Mouse (Mus musculus) hematopoietic stem cell, adult 5-6 weeks (primary cell): ENCODE measurements around the gene Vax1. TPM values are rescaled to one million over a fixed set of nuclear protein-coding genes. Genes with fewer than 3 reads are reported as not detected.

Experiments used
- ATAC-seq, 2 experiments: fragments of 125-278 bp in 1 of 2; replicated peaks in 1 of 2; 2 replicates each; pipeline ENCODE4 v1.8.0; 2016 to 2017; ENCODE audit warnings: inconsistent platforms in 2 of 2, mild to moderate bottlenecking in 2 of 2, moderate number of reproducible peaks in 2 of 2, low read depth in 1 of 2, moderate TSS enrichment in 1 of 2; ENCODE audit not compliant: low FRiP score in 2 of 2, poor library complexity in 2 of 2, severe bottlenecking in 2 of 2, insufficient read depth in 1 of 2, low TSS enrichment in 1 of 2
- total RNA-seq: library from RNA; stranded (forward); fragments of 172-1452, 232-1000 nt; gene quantifications from 2 replicates; pipeline ENCODE4 v1.2.3, GENCODE M21; 2017

Vax1 gene
- not detected in 2 replicates for total RNA-seq

DNA sequence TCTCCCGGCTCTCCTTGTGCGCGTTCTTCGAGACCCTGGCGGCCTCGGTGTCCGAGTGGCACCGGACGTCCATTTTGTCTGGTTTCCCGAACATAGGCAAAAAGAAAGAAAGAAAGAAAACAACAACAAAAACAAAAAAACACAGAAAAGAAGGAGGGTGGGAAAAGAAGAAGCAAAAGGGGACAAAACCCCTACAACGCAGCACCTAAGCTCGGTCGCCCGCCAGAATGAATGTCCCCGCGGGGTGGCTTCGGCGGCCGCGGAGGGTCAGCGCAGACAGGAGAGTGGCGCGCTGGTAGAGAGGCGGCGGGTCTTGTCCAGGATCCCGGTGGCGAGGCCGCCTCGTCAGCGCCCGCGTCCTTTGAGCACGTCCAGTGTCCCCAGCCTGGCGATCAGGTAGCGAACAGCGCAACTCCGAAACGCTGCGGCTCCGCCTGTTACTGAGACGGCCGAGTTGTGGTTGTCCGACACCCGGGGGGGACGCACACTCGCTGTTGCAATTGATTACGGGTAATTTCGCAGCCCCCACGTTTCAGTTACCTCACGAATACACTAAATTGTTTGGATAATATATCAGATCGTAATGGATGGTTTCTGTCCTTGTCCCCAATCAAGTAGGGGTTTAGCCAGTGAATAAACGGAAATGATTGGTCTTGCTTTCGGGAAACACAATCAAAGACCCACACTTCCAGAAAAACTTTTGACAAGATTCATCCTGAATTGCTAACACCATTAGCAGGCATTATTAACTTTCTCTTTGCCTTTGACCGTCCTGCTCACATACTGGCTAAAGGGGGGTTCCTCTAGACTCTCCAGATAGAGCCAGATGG, at the start of gene Vax1:
Gene Vax1 (minus strand): TSS at position 121 of the 830 bp plus-strand sequence.
- no peak for ATAC-seq

DNA sequence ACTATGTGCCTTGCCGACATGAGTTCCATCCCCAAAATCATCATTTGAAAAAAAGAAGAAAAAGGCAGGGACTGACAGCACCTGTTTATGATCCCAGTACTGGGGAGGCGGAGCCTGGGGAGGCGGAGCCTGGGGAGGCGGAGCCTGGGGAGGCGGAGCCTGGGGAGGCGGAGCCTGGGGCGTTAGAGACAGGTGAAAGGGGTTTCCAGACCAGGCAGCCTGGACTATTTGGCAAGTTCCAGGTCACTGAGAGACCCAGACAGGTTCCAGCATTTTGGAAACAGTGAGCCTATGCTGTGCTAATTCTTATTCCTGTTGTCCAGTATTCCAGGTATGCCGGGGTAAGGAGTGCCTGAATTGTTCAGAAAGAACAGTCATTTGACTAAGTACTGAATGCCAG, 49.1 kb upstream of the Vax1 start, which contains the start of gene Kcnk18:
Gene Kcnk18 (plus strand): TSS at position 224 of the 400 bp plus-strand sequence.
- no peak for ATAC-seq

DNA sequence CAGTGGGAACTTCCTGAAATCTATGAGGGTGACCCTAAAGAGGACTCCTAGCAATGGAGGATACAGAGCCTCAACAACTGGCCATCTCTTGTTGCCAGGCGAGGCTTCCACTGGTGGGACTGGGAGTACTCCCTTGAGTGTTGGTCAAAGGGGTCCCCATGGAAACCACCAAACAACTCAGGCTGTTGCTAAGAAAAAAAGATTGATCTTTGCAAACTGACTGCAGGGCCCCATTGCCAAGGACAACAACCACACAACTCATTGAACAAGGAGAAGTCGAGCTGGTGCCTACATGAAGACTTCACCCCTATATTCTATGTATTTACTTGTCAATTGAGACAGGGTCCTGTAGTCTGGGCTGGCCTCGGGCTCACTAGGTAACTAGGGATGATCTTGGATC, 47.0 kb upstream of the Vax1 start:
- ATAC-seq, result no peak

DNA sequence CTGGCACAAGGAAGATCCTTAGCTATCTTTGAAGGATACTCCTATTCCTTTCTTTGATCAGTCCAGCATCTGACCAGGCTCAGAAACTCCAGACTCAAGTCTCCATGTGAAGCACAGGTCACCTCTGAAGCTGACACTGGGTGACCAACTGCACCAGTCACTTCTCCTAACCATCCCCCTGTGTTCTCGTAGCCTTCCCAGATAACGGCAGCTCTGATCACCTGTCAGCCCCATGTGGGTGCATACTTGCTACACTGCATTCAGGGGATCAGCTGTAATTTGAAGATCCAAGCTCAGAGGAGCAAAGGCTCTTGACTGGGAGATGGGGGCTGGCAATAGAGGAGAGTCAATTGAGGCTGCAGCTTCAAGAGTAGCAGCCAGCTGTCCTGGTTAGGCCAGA, 39.1 kb upstream of the Vax1 start:
- no peak for ATAC-seq

GRCm38 (mm10) chr19:59208475-59208874, 38.6 kb upstream of the Vax1 start:
- peak; percentile 53 to 58; a peak in 3 of 4 replicates for ATAC-seq

DNA sequence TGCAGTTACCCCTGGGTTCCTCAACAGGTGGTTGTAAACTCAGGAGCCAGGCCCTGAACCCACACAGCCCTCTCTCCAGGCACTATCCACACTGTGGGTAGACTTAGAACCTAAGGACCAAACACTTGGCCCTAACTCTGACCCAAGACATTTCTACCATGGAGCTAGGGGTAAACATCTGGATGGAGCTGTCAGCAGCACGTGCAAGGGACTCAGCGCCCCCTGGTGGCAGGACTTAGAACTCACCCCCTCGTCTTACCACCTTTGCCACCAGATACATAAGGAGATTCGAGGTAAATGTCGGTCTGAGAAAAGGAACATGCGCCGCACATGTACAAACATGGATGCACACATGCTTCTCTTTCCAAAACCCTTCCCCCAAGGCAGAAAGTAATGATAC, 28.3 kb upstream of the Vax1 start:
- peak in 1 of 2 experiments; percentile 65; a peak in 2 of 4 replicates for ATAC-seq

- peak; percentile 74 to 78 for ATAC-seq
Measured at GRCm38 (mm10) chr19:59196111-59196666, 26.3 kb upstream of the Vax1 start.

- ATAC-seq, result no peak
Measured at GRCm38 (mm10) chr19:59195181-59195770, 25.4 kb upstream of the Vax1 start.

DNA sequence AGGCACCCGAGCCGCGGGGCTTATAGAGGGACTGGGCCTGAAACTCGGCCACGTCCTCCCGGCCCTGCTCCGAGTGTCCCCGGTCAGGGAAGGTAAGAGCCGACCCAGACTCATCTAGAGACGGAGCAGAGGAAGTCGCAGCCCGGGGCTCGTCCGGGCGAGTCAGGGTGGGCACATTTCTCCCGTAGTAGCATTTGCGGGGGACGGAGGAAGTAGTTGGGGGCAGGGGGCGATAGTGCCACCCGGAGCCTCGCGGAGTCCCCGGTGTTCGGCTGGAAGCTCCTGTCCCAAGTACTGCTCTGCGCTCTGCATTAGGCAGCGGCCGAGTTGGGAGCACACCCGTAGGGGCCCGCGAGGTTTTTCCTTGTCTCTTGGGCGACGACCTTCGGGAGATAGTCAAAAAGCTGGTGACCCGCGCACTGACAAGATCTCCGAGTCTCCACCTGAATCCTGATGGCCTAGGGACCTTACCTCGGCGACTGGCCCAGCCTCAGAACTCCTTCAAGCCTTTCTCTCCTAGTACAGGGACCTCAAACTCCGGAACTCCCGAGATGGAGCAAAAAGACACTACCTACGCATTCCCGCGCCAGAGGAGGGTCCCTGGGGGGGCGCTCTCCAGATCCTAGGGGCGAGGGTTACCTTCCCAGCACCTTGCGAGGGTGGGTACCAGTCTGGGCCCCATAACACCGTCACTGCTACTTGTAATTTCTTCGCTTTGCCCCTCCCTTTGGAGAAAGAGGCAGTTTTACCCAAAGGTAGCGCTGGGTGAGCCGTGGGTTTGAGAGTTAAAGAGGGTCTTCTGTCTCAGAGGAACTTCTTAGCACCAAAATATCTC, 24.3 kb upstream of the Vax1 start:
- no peak for ATAC-seq

GRCm38 (mm10) chr19:59193456-59193855, 23.6 kb upstream of the Vax1 start:
- no peak for ATAC-seq

DNA sequence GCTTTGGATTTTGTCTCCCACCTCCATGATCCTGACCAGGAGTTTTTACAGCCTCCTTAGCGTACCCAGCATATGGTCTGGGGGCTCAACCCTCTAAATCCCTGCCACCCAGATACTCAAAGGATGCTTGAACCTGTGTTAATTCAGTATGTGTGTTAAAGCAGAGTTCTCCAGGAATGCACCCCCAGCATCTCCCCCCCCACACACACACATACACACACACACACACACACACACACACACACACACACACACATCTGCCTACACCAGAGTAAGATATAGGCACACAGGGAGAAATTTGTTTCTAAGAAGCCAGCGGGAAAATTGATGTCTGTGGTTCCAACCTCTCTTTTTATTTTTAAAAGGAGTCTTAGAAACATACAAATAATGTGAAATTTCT, 22.6 kb upstream of the Vax1 start:
- ATAC-seq, result no peak

GRCm38 (mm10) chr19:59191123-59191505, 21.3 kb upstream of the Vax1 start:
- ATAC-seq, result no peak

GRCm38 (mm10) chr19:59190431-59191122, 20.7 kb upstream of the Vax1 start:
- ATAC-seq, result no peak

DNA sequence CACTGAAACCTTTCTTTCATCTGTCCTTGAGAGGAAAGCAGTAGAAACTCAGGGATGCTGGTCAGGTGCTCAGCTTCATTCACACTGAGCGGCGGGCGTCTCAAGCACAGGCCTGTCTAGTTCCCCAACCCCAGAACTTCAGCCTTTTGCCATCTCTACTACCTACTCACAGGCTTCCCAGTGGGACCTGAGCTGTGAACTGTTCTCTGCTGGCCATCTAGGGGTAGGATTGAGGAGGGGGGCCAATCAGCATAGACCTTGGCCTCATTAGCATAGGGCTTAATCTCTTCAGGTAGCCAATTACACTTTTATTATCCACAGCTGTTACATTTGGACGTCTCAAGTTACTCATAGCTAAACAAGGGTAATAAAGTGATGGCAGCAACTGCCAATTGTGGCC, 19.1 kb upstream of the Vax1 start:
- ATAC-seq, result no peak

DNA sequence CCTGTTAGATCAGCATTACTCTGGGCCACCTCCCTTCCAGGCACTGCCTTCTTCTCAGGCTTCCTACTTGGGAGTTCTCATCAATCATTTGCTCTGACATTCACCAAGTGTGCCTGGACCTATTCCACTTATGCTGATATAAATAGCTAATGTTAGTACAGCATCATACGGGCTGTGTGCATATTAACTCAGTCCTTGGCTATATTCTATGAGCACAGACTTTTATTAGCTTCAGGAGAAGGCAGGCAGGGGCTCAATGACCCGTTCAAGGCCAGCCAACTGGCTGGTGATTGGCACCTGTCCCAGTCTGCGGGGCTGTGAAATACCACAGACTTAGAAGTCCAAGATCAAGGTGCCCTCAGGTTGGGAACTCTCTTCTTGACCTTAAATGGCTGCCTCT, 14.1 kb upstream of the Vax1 start:
- no peak for ATAC-seq

GRCm38 (mm10) chr19:59173341-59174015, 3.6 kb upstream of the Vax1 start:
- no peak for ATAC-seq

DNA sequence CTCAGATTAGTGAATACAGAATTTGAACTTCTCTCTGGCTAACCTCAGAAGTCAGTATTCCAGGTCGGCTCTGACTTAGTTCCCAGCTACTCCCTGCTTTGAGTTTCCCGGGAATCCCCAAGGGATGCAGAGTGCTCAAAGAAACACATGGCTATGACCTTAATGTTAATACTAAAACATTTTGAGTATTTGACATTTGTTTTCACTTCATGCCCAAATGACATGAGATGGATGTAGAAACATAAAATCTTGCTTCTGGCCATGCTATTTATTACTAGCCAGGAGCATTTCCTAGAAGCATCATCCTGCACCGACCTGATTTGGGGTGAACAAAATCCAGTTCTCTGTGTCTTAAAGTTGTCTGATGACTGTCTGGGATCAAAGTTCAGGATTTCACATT, 2.9 kb upstream of the Vax1 start:
- ATAC-seq, result no peak
